Mouse (Mus musculus) spleen, adult 2 months (tissue): ENCODE data around the gene Wdcp. TPM values are rescaled to one million over a fixed set of nuclear protein-coding genes. Genes with fewer than 3 reads are reported as not detected.

Source experiments
- DNase-seq, 2 experiments: peaks; one replicate each; pipeline versions ENCODE4 v3.0.0 to v3.0.0-alpha.2; 2012 to 2021; ENCODE audit warnings: low spot score in 2 of 2, low read depth in 1 of 2
- H3K27ac ChIP-seq: fragments of 200-500 bp; 2 replicates; pipeline ENCODE4 v1.5.1; 2012; ENCODE audit warnings: low read length, inconsistent platforms; ENCODE audit not compliant: insufficient read depth
- H3K27me3 ChIP-seq: fragments of 200-500 bp; 2 replicates; pipeline ENCODE4 v1.6.1; 2012; ENCODE audit warnings: mild to moderate bottlenecking, moderate library complexity, low read length, inconsistent platforms; ENCODE audit not compliant: control insufficient read depth, insufficient read depth
- H3K36me3 ChIP-seq: fragments of 200-500 bp; 2 replicates; pipeline ENCODE4 v1.6.1; 2012; ENCODE audit warnings: mild to moderate bottlenecking, low read length, inconsistent platforms; ENCODE audit not compliant: control insufficient read depth, insufficient read depth
- H3K4me1 ChIP-seq: fragments of 200-500 bp; 2 replicates; pipeline ENCODE4 v1.6.1; 2011; ENCODE audit warnings: inconsistent platforms; ENCODE audit not compliant: control insufficient read depth, insufficient read depth, insufficient read length
- H3K4me3 ChIP-seq: fragments of 200-500 bp; 2 replicates; pipeline ENCODE4 v1.5.1; 2011; ENCODE audit warnings: mild to moderate bottlenecking, inconsistent platforms; ENCODE audit not compliant: insufficient read depth, insufficient read length; ENCODE audit errors: extremely low read depth
- CTCF ChIP-seq: fragments of 200-500 bp; IDR thresholded peaks from 2 replicates; pipeline ENCODE4 v1.5.1; 2011; ENCODE audit warnings: mild to moderate bottlenecking, inconsistent platforms; ENCODE audit not compliant: insufficient read depth, insufficient read length, insufficient replicate concordance; ENCODE audit errors: extremely low read depth
- POLR2A ChIP-seq: fragments of 200-500 bp; IDR thresholded peaks from 2 replicates; pipeline ENCODE4 v1.6.1; 2011; ENCODE audit warnings: low read depth, low read length, inconsistent platforms
- WGBS: fragments of 180-500 bp; shearing (Covaris S2); methylation state at CpG from one replicate; pipeline ENCODE4 v1.1.7; 2018; 5-methylcytosine and 5-hydroxymethylcytosine counted together
- polyA plus RNA-seq: library from polyadenylated mRNA; depleted of rRNA; stranded (reverse); fragments of >200 nt; gene quantifications from 2 replicates; pipeline ENCODE4 v1.2.3, GENCODE M21; 2012; rRNA removed

Gene Wdcp
- polyA plus RNA-seq, 1 experiment, result 5.5 TPM

DNA sequence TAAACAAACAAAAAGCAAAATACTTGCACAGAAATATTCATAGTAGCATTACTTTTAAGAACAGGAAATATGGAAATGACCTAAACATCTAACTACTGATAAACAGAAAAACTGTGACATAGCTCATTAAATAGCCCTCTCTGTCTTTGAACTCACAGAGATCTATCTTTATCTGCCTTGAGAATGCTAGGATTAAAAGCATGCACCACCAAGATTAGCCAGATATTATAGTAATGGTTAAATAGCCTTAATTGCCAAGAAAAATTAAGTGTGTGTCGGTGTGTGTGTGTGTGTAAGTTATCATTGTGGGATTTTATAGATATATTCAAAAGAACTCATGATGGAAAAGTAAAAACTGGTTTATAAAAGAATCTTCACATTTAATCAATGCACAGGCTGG is 46.8 kb downstream of the Wdcp start:
- DNase-seq, result no peak

DNA sequence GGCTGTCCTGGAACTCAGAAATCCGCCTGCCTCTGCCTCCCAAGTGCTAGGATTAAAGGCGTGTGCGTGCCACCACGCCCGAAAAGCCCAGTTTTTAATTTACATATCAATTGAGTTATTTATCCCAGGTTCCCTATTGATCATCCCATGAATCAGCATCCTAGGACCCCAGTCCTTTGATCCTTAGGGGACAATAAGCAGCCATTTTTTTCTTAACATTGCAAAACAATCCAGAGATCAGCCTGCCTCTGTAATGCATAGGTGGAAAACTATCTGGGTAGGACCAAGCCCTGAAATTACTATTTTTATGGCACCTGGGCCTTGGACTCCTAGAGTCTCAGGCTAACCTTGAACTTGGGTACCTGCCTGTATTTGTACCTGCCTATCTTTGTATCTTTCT is 54.9 kb downstream of the Wdcp start:
- TF ChIP-seq CTCF (no peak), POLR2A (no peak)
- H3K27ac ChIP-seq, result no peak overlapping the region
- H3K4me3 ChIP-seq, result no peak overlapping the region
- no peaks in the 10 kb centered on the region for H3K4me1 ChIP-seq
- no peaks in the 10 kb centered on the region for H3K27me3 ChIP-seq
- no peak for DNase-seq
- peaks cover 3% of the 10 kb centered on the region; the same call in 1 of the 2 replicates for H3K36me3 ChIP-seq
- 96% methylated on average over 5 of the region's 5 CpGs for WGBS

More for the DNA sequence above, 46.8 kb downstream of the Wdcp start:
- Histone ChIP-seq H3K4me1 (no peaks in the 10 kb centered on the region), H3K36me3 (peaks cover 11% of the 10 kb centered on the region), H3K27me3 (no peaks in the 10 kb centered on the region), H3K27ac (no peak overlapping the region), H3K4me3 (no peak overlapping the region)
- TF ChIP-seq CTCF (no peak), POLR2A (no peak)
- WGBS, result 83% methylated on average over 1 of the region's 1 CpGs

GRCm38 (mm10) chr12:4905946-4906345 is 62.8 kb downstream of the Wdcp start:
- peaks cover 10% of the 10 kb centered on the region for H3K4me1 ChIP-seq
- TF ChIP-seq POLR2A, result no peak
- TF ChIP-seq CTCF, result no peak
- peak in 1 of 2 experiments; percentile 2 for DNase-seq
- 76% methylated on average over 7 of the region's 7 CpGs for WGBS
- no peaks in the 10 kb centered on the region for H3K27me3 ChIP-seq
- no peak overlapping the region for H3K4me3 ChIP-seq
- H3K27ac ChIP-seq, result no peak overlapping the region
- H3K36me3 ChIP-seq, result no peaks in the 10 kb centered on the region

- Histone ChIP-seq H3K27ac (peak overlapping the region; percentile 99; the same call in 1 of the 2 replicates), H3K4me1 (peaks cover 10% of the 10 kb centered on the region), H3K27me3 (no peaks in the 10 kb centered on the region), H3K4me3 (peak overlapping the region; percentile 8), H3K36me3 (no peaks in the 10 kb centered on the region)
- no peak for DNase-seq
- TF ChIP-seq CTCF, result no peak
- TF ChIP-seq POLR2A, result no peak
- 40% methylated on average over 7 of the region's 7 CpGs for WGBS
These were observed 63.4 kb downstream of the Wdcp start for GRCm38 (mm10) chr12:4906476-4906875.

GRCm38 (mm10) chr12:4906951-4907906 is 64.1 kb downstream of the Wdcp start, which contains the start of gene Ubxn2a:
TSS of gene Ubxn2a (minus strand) at chr12:4907705.
- DNase-seq, result peak; percentile 82 to 94
- Histone ChIP-seq H3K36me3 (no peaks in the 10 kb centered on the region), H3K4me3 (peak within 1 kb of the TSS; percentile 82), H3K27ac (peak within 1 kb of the TSS; percentile 99), H3K27me3 (no peaks in the 10 kb centered on the region), H3K4me1 (peaks cover 10% of the 10 kb centered on the region)
- under 1% methylated on average over 123 of the region's 125 CpGs for WGBS
- no peak for TF ChIP-seq CTCF
- peak; percentile 56 for TF ChIP-seq POLR2A

GRCm38 (mm10) chr12:4908391-4908790 is 65.3 kb downstream of the Wdcp start:
- no peak for TF ChIP-seq CTCF
- no peak for TF ChIP-seq POLR2A
- Histone ChIP-seq H3K36me3 (no peaks in the 10 kb centered on the region), H3K4me3 (peak overlapping the region; percentile 82; the same call in 1 of the 2 replicates), H3K27me3 (no peaks in the 10 kb centered on the region), H3K4me1 (peaks cover 10% of the 10 kb centered on the region), H3K27ac (no peak overlapping the region)
- no peak for DNase-seq
- 81% methylated on average over 7 of the region's 7 CpGs for WGBS

Other genes with a start within 250 kb of the Wdcp start
- gene Fam228a, start 104.9 kb upstream of the Wdcp start, polyA plus RNA-seq, result 0.04 and 0.07 TPM in 2 replicates
- gene Pfn4, start 74.3 kb upstream of the Wdcp start, polyA plus RNA-seq, result 0.06 and 0.18 TPM in 2 replicates
- gene Fam228b, start 74.0 kb upstream of the Wdcp start, polyA plus RNA-seq, result 0.16 and 0.33 TPM in 2 replicates
- 33.8 and 40.8 TPM in 2 replicates for gene Sf3b6, start 25.8 kb upstream of the Wdcp start, polyA plus RNA-seq
- 3.2 and 3.4 TPM in 2 replicates for gene Fkbp1b, start 1.7 kb upstream of the Wdcp start, polyA plus RNA-seq
- gene Mfsd2b, start 31.1 kb downstream of the Wdcp start, polyA plus RNA-seq, result 37.4 and 38.2 TPM in 2 replicates
- gene Ubxn2a, start 64.4 kb downstream of the Wdcp start, polyA plus RNA-seq, result 1.8 and 2.8 TPM in 2 replicates
- gene Atad2b, start 74.0 kb downstream of the Wdcp start, polyA plus RNA-seq, result 17.3 and 19.8 TPM in 2 replicates